Mouse (Mus musculus) urinary bladder, postnatal 25 days (tissue): Measurements from ENCODE around the gene Smarcc1.

ENCODE experiments used
- DNase-seq: peaks from one replicate; pipeline ENCODE4 v3.0.0; 2022; ENCODE audit warnings: low spot score

Smarcc1 gene

GRCm38 (mm10) chr9:110284075-110284697 is 166.7 kb downstream of the Smarcc1 start:
- no peak for DNase-seq

- DNase-seq: no peak
These were observed 169.9 kb downstream of the Smarcc1 start for GRCm38 (mm10) chr9:110287321-110287924.
